Mouse (Mus musculus) olfactory bulb, adult 2 months (tissue): Measurements from ENCODE around the gene Rpl18a. TPM values are rescaled to one million over a fixed set of nuclear protein-coding genes. Genes with fewer than 3 reads are reported as not detected.

Experiments used
- H3K27ac ChIP-seq: fragments of 200-500 bp; 2 replicates; pipeline ENCODE4 v1.5.1; 2012; ENCODE audit warnings: low read depth, low read length; ENCODE audit not compliant: insufficient read depth
- H3K4me1 ChIP-seq: fragments of 200-500 bp; 2 replicates; pipeline ENCODE4 v1.6.1; 2012; ENCODE audit warnings: low read length; ENCODE audit not compliant: control insufficient read depth, insufficient read depth
- H3K4me3 ChIP-seq: fragments of 200-500 bp; 2 replicates; pipeline ENCODE4 v1.5.1; 2012; ENCODE audit warnings: mild to moderate bottlenecking, low read depth, low read length, moderate library complexity; ENCODE audit not compliant: insufficient read depth
- CTCF ChIP-seq: fragments of 200-500 bp; IDR thresholded peaks from 2 replicates; pipeline ENCODE4 v1.5.1; 2012; ENCODE audit warnings: low read depth, mild to moderate bottlenecking, low read length, moderate library complexity; ENCODE audit not compliant: insufficient read depth
- POLR2A ChIP-seq: fragments of 200-500 bp; IDR thresholded peaks from 2 replicates; pipeline ENCODE4 v1.6.1; 2012; ENCODE audit warnings: mild to moderate bottlenecking, low read depth, low read length, moderate library complexity; ENCODE audit not compliant: insufficient read depth
- WGBS: fragments of 180-500 bp; shearing (Covaris S2); methylation state at CpG from one replicate; pipeline ENCODE4 v1.1.7; 2018; 5-methylcytosine and 5-hydroxymethylcytosine counted together
- polyA plus RNA-seq: library from polyadenylated mRNA; stranded (reverse); fragments of >200 nt; gene quantifications from 2 replicates; pipeline ENCODE4 v1.2.4, GENCODE M21; 2012; ENCODE audit warnings: low replicate concordance; ENCODE audit not compliant: missing spikeins, insufficient read depth, insufficient read length

Gene Rpl18a
- polyA plus RNA-seq, 1 experiment: 776 TPM

GRCm38 (mm10) chr8:70891356-70891755 lies 5.9 kb downstream of the Rpl18a start:
- no peak for TF ChIP-seq CTCF
- TF ChIP-seq POLR2A: no peak
- peaks cover 10% of the 10 kb centered on the region for H3K4me1 ChIP-seq
- no peak overlapping the region for H3K27ac ChIP-seq
- no peak overlapping the region for H3K4me3 ChIP-seq
- WGBS: 47% methylated on average over 21 of the region's 21 CpGs

DNA sequence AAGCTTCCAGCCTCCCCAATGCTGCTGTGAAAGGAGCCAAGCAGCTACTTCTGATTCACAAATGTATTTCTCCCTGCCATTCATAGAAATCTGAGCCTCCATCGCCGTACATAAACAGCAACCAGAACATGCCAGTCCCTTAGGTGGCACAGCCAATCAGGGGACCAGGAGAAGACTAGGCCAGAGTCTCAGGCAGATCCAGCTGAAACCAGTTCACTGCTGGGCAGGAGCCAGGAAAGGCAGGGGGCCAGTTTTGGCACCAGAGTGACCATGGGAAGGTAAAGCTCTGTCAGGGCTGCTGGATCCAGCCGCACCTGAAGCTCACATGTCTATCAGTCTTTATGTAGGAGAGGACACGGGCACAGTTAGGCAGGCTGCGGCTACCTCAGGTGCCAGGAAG lies 6.6 kb downstream of the Rpl18a start:
- Histone ChIP-seq H3K4me1 (peaks cover 3% of the 10 kb centered on the region; the same call in 1 of the 2 replicates), H3K27ac (no peak overlapping the region), H3K4me3 (no peak overlapping the region)
- WGBS: 93% methylated on average over 5 of the region's 5 CpGs
- TF ChIP-seq POLR2A: no peak
- TF ChIP-seq CTCF: no peak

DNA sequence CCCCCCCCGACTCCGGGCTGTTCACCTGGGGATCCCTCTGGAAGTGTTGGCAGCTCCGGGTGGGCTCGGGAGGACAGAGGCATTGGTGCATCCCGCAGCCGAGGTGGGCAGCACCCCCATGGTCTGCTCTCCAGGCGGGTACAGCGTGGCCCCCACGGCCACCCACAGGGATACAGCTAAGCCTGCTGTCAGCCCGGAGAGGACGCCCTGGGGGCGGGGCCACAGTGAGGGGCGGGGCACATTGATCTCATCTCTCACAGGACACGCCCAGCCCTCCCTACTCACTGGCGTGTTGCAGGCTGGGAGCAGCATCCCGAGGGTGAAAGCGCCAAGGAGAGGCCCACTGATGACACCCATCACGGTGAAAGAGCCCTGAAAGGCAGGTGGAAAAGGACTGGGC lies 9.5 kb downstream of the Rpl18a start:
- Histone ChIP-seq H3K4me1 (no peaks in the 10 kb centered on the region), H3K4me3 (no peak overlapping the region), H3K27ac (no peak overlapping the region)
- 12% methylated on average over 18 of the region's 18 CpGs for WGBS
- TF ChIP-seq POLR2A: no peak
- TF ChIP-seq CTCF: no peak

DNA sequence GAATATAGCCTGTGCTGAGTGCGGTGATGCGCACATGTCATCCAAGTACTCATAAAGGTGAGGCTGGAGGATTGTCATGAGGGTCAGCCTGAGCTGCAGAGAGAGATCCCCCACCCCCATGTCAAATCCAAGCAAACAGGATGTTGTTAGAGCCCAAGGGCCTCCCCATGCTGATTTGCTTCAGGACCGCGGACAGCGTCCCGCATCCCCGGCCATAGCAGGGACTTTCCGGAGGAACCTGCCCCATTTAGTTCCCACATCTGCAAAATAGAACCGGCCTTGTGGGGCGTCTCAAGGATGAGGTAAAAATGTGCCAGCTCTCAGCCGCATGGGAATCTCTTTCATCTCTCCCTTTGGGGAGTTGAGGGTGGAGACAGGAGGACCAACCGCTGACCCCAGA lies 11.6 kb downstream of the Rpl18a start:
- TF ChIP-seq CTCF (no peak), POLR2A (no peak)
- Histone ChIP-seq H3K27ac (no peak overlapping the region), H3K4me1 (no peaks in the 10 kb centered on the region), H3K4me3 (no peak overlapping the region)
- 39% methylated on average over 12 of the region's 12 CpGs for WGBS

DNA sequence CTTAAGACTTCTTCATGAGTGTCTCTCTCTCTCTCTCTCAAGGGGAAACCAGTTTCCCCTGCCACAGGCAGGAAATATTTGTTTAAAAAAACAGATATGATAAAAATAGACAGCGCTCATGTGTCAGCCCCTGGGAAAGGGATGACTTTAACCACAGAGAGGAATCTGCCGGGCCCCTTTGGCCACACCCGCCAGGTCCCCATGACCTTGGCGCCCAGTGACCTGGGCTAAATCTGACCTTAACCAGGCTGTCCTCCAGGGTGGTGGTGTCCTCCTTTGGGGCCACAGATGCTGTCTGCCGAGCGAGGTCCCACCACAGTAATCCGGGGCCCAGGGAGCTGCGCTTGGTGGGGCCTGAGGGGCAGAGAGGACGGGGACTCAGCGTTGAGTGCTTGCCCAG lies 12.5 kb downstream of the Rpl18a start:
- Histone ChIP-seq H3K27ac (no peak overlapping the region), H3K4me1 (peaks cover 6% of the 10 kb centered on the region), H3K4me3 (no peak overlapping the region)
- TF ChIP-seq CTCF: no peak
- no peak for TF ChIP-seq POLR2A
- WGBS: 83% methylated on average over 10 of the region's 10 CpGs

DNA sequence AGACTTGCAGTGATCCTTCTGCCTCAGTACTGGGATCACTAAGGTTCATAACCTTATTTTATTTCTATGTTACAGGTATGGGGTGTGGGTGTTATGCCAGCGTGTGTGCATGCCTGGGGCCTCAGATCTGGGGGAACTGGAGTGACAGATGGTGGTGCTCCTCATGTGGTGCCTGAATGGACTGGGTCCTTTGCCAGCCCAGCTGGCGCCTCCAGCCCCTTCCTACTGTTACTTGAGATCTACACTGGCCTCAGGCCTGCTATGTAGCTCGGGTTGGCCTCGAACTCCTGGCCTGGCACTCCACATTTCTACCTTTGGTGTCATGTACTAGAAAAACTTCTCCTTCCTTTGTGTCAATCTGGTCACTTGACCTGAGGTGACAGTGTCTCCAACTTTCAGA lies 13.0 kb downstream of the Rpl18a start:
- TF ChIP-seq POLR2A (no peak), CTCF (no peak)
- Histone ChIP-seq H3K4me1 (peaks cover 6% of the 10 kb centered on the region), H3K27ac (no peak overlapping the region), H3K4me3 (no peak overlapping the region)
- 85% methylated on average over 4 of the region's 4 CpGs for WGBS

DNA sequence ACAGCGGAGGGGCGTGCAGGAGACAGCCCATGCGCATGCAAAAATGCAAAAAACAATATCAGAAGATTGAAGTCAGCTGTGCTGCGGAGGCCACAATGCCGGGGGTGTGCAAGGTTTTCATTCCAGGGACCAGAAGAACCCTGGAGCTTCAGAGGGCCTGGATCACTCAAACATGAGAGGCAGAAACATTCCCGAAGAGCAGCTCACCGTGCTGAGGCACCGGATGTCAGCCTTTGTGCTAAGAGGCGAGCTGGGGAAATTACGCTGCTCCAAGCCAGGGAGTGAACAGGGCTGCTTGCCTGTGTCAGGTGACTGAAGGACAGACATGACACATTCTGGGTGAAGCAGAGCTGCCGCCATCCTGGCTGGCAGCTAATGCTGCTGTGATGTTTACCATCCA lies 16.7 kb downstream of the Rpl18a start:
- Histone ChIP-seq H3K4me3 (no peak overlapping the region), H3K27ac (no peak overlapping the region), H3K4me1 (peaks cover 6% of the 10 kb centered on the region)
- TF ChIP-seq POLR2A: no peak
- no peak for TF ChIP-seq CTCF
- WGBS: 61% methylated on average over 11 of the region's 11 CpGs

- 18% methylated on average over 4 of the region's 4 CpGs for WGBS
- peaks cover 6% of the 10 kb centered on the region for H3K4me1 ChIP-seq
- H3K4me3 ChIP-seq: no peak overlapping the region
- no peak overlapping the region for H3K27ac ChIP-seq
- TF ChIP-seq POLR2A (no peak), CTCF (no peak)
These were observed 17.1 kb downstream of the Rpl18a start for GRCm38 (mm10) chr8:70880126-70880525.

DNA sequence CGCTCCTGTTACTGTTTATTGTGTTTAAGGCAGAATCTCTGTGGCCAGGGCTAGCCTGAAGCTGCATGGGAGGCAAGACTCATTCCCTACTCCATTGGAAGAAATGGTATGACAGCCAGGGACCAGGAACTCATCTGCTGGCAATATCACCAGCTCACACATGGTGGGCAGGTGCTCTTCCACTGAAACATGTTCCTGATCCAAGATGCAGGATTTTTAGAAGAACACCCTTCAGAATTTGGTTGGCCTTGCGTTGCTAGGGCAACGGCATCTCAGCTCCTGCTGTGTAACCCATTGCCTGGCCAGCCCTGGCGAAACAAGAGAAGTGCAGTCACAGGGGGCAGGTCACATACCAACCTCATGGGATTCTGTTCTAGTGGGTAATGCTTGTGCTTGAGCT lies 17.7 kb downstream of the Rpl18a start:
- Histone ChIP-seq H3K4me1 (peaks cover 6% of the 10 kb centered on the region), H3K4me3 (no peak overlapping the region), H3K27ac (no peak overlapping the region)
- no peak for TF ChIP-seq CTCF
- TF ChIP-seq POLR2A: no peak
- 64% methylated on average over 4 of the region's 4 CpGs for WGBS

DNA sequence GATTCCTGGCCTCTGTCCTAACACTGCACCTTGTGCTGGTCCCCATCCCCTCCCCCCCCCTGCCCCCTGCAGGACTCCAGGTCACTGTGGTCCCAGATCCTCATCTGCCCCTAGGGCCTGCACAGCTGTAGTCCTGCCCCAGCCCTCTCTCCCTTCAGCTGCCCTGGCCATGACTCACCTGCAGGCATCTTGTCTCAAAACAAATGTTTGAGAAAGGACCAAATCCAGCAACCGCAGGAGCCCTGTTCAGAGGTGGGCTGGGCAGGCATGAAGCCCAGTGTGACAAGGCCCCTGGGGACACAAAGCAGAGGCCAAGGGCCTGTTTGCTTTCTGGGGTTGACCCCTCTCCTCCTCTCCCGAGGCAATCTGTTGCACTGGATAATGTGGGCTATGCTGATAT lies 19.0 kb downstream of the Rpl18a start:
- 63% methylated on average over 2 of the region's 2 CpGs for WGBS
- no peak overlapping the region for H3K4me3 ChIP-seq

More for the DNA sequence above, 19.0 kb downstream of the Rpl18a start:
- TF ChIP-seq POLR2A: no peak
- TF ChIP-seq CTCF: no peak
- H3K27ac ChIP-seq: no peak overlapping the region
- peaks cover 12% of the 10 kb centered on the region for H3K4me1 ChIP-seq
